Mouse (Mus musculus): ENCODE results near the gene Ccdc62.

DNA sequence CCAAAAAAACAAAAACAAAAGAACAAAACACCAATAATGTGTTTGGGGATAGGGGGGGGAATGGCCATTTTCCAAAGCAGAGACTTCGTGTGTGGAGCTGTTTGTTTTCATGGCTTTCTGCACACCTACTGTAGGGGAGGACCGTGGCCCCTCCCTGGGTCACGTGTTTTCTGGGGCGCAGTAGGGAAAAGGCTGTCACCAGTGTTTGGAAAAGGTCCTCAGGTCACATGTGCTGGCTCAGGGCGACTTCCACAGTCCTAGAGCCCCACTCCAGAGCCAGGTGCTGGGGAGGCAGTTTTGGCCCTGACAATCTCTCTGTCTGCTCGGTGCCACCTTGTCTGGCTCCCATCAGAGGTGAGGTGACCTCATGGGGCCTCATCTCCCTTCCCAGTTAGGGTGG lies 64.9 kb downstream of the Ccdc62 start:
- TF ChIP-seq CTCF (IDR thresholded peaks at IDR 0.05; ENCODE audit: low read depth) = no peak
- no peak for TF ChIP-seq EP300 (IDR thresholded peaks at IDR 0.05; ENCODE audit: low read depth)

All from liver, embryonic 14.5 days (tissue).